Mouse (Mus musculus) T-helper 17 cell (primary cell): Measurements from ENCODE around the gene Kcnj10.

Source experiments
- in situ Hi-C, 2 experiments: fragments of 300-600 bp; cut with MboI, MseI; formaldehyde crosslinking; loops; 1 replicate in 1 of 2; 2 replicates in 1 of 2; pipeline ENCODE4 v1.15.1; 2025; ENCODE audit warnings: high pct_unique_total_duplicates in 2 of 2

The Kcnj10 gene

GRCm38 (mm10) chr1:172340729-172341321, at the start of gene Kcnj10:
Kcnj10 (plus strand) TSS chr1:172341210.
- in situ Hi-C loops = no loop called here

GRCm38 (mm10) chr1:172292880-172293279, 48.1 kb upstream of the Kcnj10 start:
- in situ Hi-C loops = no loop called here

GRCm38 (mm10) chr1:172293449-172293848, 47.6 kb upstream of the Kcnj10 start:
- in situ Hi-C loops = no loop called here

- in situ Hi-C loops = no loop called here
These were observed 45.2 kb upstream of the Kcnj10 start for GRCm38 (mm10) chr1:172295751-172296197.

GRCm38 (mm10) chr1:172296816-172297510, 44.0 kb upstream of the Kcnj10 start:
- in situ Hi-C loops = no loop called here

- in situ Hi-C loops = no loop called here
These were observed 43.1 kb upstream of the Kcnj10 start, which contains the start of gene Atp1a2 for GRCm38 (mm10) chr1:172297611-172298537. Atp1a2 (minus strand) TSS chr1:172298064.

GRCm38 (mm10) chr1:172299528-172299927, 41.5 kb upstream of the Kcnj10 start:
- in situ Hi-C loops = no loop called here

GRCm38 (mm10) chr1:172300247-172300646, 40.8 kb upstream of the Kcnj10 start:
- in situ Hi-C loops = no loop called here

- in situ Hi-C loops = no loop called here
These were observed 39.8 kb upstream of the Kcnj10 start for GRCm38 (mm10) chr1:172301180-172301579.

- in situ Hi-C loops = no loop called here
These were observed 38.7 kb upstream of the Kcnj10 start for GRCm38 (mm10) chr1:172302311-172302710.

- in situ Hi-C loops = no loop called here
These were observed 38.2 kb upstream of the Kcnj10 start for GRCm38 (mm10) chr1:172302851-172303250.

- in situ Hi-C loops = no loop called here
These were observed 36.6 kb upstream of the Kcnj10 start for GRCm38 (mm10) chr1:172304443-172304842.

GRCm38 (mm10) chr1:172305153-172305552, 35.9 kb upstream of the Kcnj10 start:
- in situ Hi-C loops = loop anchor here in 1 of 2 experiments (5.0 kb wide), 1 partner anchor 83 kb away; no protein-coding TSS in a partner anchor

GRCm38 (mm10) chr1:172305635-172306034, 35.4 kb upstream of the Kcnj10 start:
- in situ Hi-C loops = loop anchor here in 1 of 2 experiments (5.0 kb wide), 1 partner anchor 83 kb away; no protein-coding TSS in a partner anchor

GRCm38 (mm10) chr1:172306196-172306595, 34.8 kb upstream of the Kcnj10 start:
- in situ Hi-C loops = loop anchor here in 1 of 2 experiments (5.0 kb wide), 1 partner anchor 84 kb away; no protein-coding TSS in a partner anchor

GRCm38 (mm10) chr1:172306885-172307284, 34.1 kb upstream of the Kcnj10 start:
- in situ Hi-C loops = loop anchor here in 1 of 2 experiments (5.0 kb wide), 1 partner anchor 85 kb away; no protein-coding TSS in a partner anchor

GRCm38 (mm10) chr1:172307936-172308335, 33.1 kb upstream of the Kcnj10 start:
- in situ Hi-C loops = loop anchor here in 1 of 2 experiments (5.0 kb wide), 1 partner anchor 86 kb away; no protein-coding TSS in a partner anchor

- in situ Hi-C loops = loop anchor here in 1 of 2 experiments (5.0 kb wide), 1 partner anchor 86 kb away; no protein-coding TSS in a partner anchor
These were observed 32.6 kb upstream of the Kcnj10 start for GRCm38 (mm10) chr1:172308409-172308808.

GRCm38 (mm10) chr1:172309699-172310398, 31.2 kb upstream of the Kcnj10 start:
- in situ Hi-C loops = loop anchor here (5.0 to 10.0 kb wide), 4 partner anchors 88 to 193 kb away; partner anchors contain the start of gene Dcaf8 (in 2 of the 2)

GRCm38 (mm10) chr1:172311248-172311906, 29.6 kb upstream of the Kcnj10 start:
- in situ Hi-C loops = loop anchor here (5.0 to 10.0 kb wide), 3 partner anchors 164 to 194 kb away; partner anchors contain the start of gene Dcaf8 (in 2 of the 2)
